7 mouse cellular contexts compared by ENCODE assay signal in the genomic region with DNA sequence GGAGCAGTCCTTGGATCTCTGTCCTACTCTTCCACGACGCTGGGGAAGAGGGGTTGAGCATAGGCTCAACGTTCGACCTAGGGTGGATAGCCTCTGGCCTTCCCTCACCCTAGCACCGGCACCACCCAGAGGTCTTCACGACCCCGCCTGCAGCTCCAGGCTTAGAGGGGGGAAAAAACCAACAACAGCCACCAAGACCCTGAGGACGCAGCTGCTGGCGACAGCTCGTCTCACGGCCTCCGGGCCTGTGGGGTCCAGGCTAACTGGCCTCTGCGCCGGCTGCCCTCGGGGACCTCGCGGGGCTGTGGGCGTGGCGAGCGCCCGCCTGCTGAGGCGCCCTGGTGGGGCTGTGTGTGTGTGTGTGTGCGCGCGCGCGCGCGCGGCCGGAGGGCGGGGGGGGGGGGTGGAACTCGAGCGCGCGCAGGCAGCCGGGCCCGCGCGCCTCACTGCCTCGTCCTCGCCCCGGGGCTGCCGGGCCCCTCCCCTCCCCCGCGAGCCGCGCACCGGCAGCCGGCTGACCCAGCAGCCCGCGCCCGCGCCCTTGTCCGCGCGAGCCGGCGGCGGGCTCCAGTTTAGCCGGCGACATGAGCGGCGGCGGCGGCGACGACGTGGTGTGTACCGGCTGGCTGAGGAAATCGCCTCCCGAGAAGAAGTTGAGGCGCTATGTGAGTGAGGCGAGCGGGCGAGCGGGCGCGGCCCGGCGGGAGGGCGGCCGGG. TPM values are rescaled to one million over a fixed set of nuclear protein-coding genes. Genes with fewer than 3 reads are reported as not detected.
DNase-seq lines count a peak whose midpoint lies in the region; ATAC-seq and TF ChIP-seq lines count a peak whose summit lies in the region.

A gene (plus strand): TSS at position 345 of the 717 bp plus-strand sequence.

- no peak for TF ChIP-seq CTCF in intestine, postnatal 0 days (IDR thresholded peaks at IDR 0.05; ENCODE audit: low read depth)

- peaks cover 39% of the 10 kb centered on the region for H3K4me1 ChIP-seq in embryonic facial prominence, embryonic 10.5 days
- 0 out of 2 replicates have a peak, but pooled peaks cover 2% of the 10 kb centered on the region for H3K4me1 ChIP-seq in intestine, postnatal 0 days (replicated peaks; ENCODE audit: control insufficient read depth, insufficient read depth, low read length)
- peaks cover 17% of the 10 kb centered on the region for H3K4me1 ChIP-seq in limb, embryonic 12.5 days (replicated peaks)
- H3K4me1 ChIP-seq in midbrain, embryonic 14.5 days (ENCODE audit: control insufficient read depth, insufficient read depth, low read length): peaks cover 10% of the 10 kb centered on the region; the same call in 1 of the 2 replicates

- peak; percentile 88 for ATAC-seq in intestine, postnatal 0 days
- peak; percentile 82 for ATAC-seq in limb, embryonic 12.5 days (ENCODE audit: insufficient number of reproducible peaks, insufficient read depth, low FRiP score, low TSS enrichment, low read depth)
- ATAC-seq in midbrain, embryonic 14.5 days (ENCODE audit: low FRiP score, low TSS enrichment): peak; percentile 85

- H3K27me3 ChIP-seq in embryonic facial prominence, embryonic 10.5 days (replicated peaks; ENCODE audit: low read depth, poor library complexity, severe bottlenecking): no peaks in the 10 kb centered on the region; the same call in 1 of the 2 replicates
- H3K27me3 ChIP-seq in intestine, postnatal 0 days (replicated peaks; ENCODE audit: control insufficient read depth, insufficient read depth, low read length): no peaks in the 10 kb centered on the region
- peaks cover 3% of the 10 kb centered on the region; the same call in 1 of the 2 replicates for H3K27me3 ChIP-seq in limb, embryonic 12.5 days
- H3K27me3 ChIP-seq in midbrain, embryonic 14.5 days (ENCODE audit: control insufficient read depth, insufficient read depth, low read length): no peaks in the 10 kb centered on the region

- H3K4me2 ChIP-seq in intestine, postnatal 0 days (replicated peaks; ENCODE audit: low read depth): peak within 1 kb of the TSS; percentile 85
- H3K4me2 ChIP-seq in limb, embryonic 12.5 days: peak within 1 kb of the TSS; percentile 88
- H3K4me2 ChIP-seq in midbrain, embryonic 14.5 days (ENCODE audit: low read length): peak within 1 kb of the TSS; percentile 80

- no peaks in the 10 kb centered on the region for H3K9me3 ChIP-seq in embryonic facial prominence, embryonic 10.5 days
- no peaks in the 10 kb centered on the region for H3K9me3 ChIP-seq in intestine, postnatal 0 days (ENCODE audit: control insufficient read depth)
- no peaks in the 10 kb centered on the region for H3K9me3 ChIP-seq in limb, embryonic 12.5 days
- H3K9me3 ChIP-seq in midbrain, embryonic 14.5 days (ENCODE audit: control insufficient read depth, low read length): no peaks in the 10 kb centered on the region

- WGBS in embryonic facial prominence, embryonic 10.5 days: 2% methylated on average over 73 of the region's 83 CpGs
- WGBS in intestine, postnatal 0 days: under 1% methylated on average over 35 of the region's 83 CpGs
- under 1% methylated on average over 62 of the region's 83 CpGs for WGBS in limb, embryonic 12.5 days
- 1% methylated on average over 60 of the region's 83 CpGs for WGBS in midbrain, embryonic 14.5 days

- H3K27ac ChIP-seq in embryonic facial prominence, embryonic 10.5 days (replicated peaks): peak within 1 kb of the TSS; percentile 94
- peak within 1 kb of the TSS; percentile 98 for H3K27ac ChIP-seq in intestine, postnatal 0 days (ENCODE audit: low read depth, low read length)
- peak within 1 kb of the TSS; percentile 80 for H3K27ac ChIP-seq in limb, embryonic 12.5 days
- peak within 1 kb of the TSS; percentile 84 for H3K27ac ChIP-seq in midbrain, embryonic 14.5 days (replicated peaks; ENCODE audit: low read depth, low read length)

- no peaks in the 10 kb centered on the region for H3K36me3 ChIP-seq in embryonic facial prominence, embryonic 10.5 days (replicated peaks)
- H3K36me3 ChIP-seq in intestine, postnatal 0 days (ENCODE audit: control insufficient read depth, insufficient read depth): no peaks in the 10 kb centered on the region
- H3K36me3 ChIP-seq in limb, embryonic 12.5 days: no peaks in the 10 kb centered on the region
- H3K36me3 ChIP-seq in midbrain, embryonic 14.5 days (ENCODE audit: control insufficient read depth, insufficient read depth, low read length): no peaks in the 10 kb centered on the region

- DNase-seq in adrenal gland, postnatal 25 days: peak; percentile 82
- DNase-seq in embryonic facial prominence, embryonic 10.5 days (ENCODE audit: low spot score): peak; percentile 87
- no peak for DNase-seq in gonadal fat pad, adult 2 months (ENCODE audit: low read depth)
- DNase-seq in midbrain, embryonic 14.5 days: peak; percentile 86
- peak; percentile 34 to 56 for DNase-seq in spleen, adult 18-20 months

- H3K4me3 ChIP-seq in embryonic facial prominence, embryonic 10.5 days: peak within 1 kb of the TSS; percentile 85
- H3K4me3 ChIP-seq in intestine, postnatal 0 days (ENCODE audit: low read depth, low read length): peak within 1 kb of the TSS; percentile 82
- H3K4me3 ChIP-seq in limb, embryonic 12.5 days (replicated peaks): peak within 1 kb of the TSS; percentile 91
- H3K4me3 ChIP-seq in midbrain, embryonic 14.5 days (replicated peaks; ENCODE audit: low read depth, low read length): peak within 1 kb of the TSS; percentile 93

- peak within 1 kb of the TSS; percentile 94 for H3K9ac ChIP-seq in intestine, postnatal 0 days (ENCODE audit: low read depth, low read length)
- peak within 1 kb of the TSS; percentile 86 for H3K9ac ChIP-seq in limb, embryonic 12.5 days (replicated peaks)
- H3K9ac ChIP-seq in midbrain, embryonic 14.5 days (replicated peaks; ENCODE audit: low read length): peak within 1 kb of the TSS; percentile 94

RNA-seq across cellular contexts. Expression of the gene that starts here (rescaled TPM):
- total RNA-seq in adrenal gland, postnatal 25 days (2021): 18.0 and 18.7 TPM in 2 replicates
- 6.7 and 7.0 TPM in 2 replicates for polyA plus RNA-seq in embryonic facial prominence, embryonic 10.5 days (2016; fragmentation: Nextera tagmentation; extraction: Ambion mirVana)
- 22.3 and 34.0 TPM in 2 replicates for polyA plus RNA-seq in gonadal fat pad, adult 2 months (2012; rRNA removed)
- polyA plus RNA-seq in intestine, postnatal 0 days (2015; fragmentation: Nextera tagmentation; extraction: Ambion mirVana): 5.5 TPM in 2 replicates
- polyA plus RNA-seq in limb, embryonic 12.5 days (2016; fragmentation: Nextera tagmentation; extraction: Ambion mirVana): 4.4 and 5.1 TPM in 2 replicates
- 15.4 and 17.9 TPM in 2 replicates for polyA plus RNA-seq in midbrain, embryonic 14.5 days (2014; fragmentation: Nextera tagmentation; extraction: Ambion mirVana)
